Mouse (Mus musculus): ENCODE results near the gene Mylk.

GRCm38 (mm10) chr16:34899071-34899808, 154.2 kb downstream of the Mylk start:
- TF ChIP-seq GATA1 (IDR thresholded peaks at IDR 0.05; ENCODE audit: low read length) (no peak), TAL1 (IDR thresholded peaks at IDR 0.05; ENCODE audit: low read length) (no peak)

Measured in erythroblast, embryonic 14.5 days (primary cell).